Mouse (Mus musculus) forebrain, embryonic 12.5 days (tissue): ENCODE data around the gene Nts. TPM values are rescaled to one million over a fixed set of nuclear protein-coding genes. Genes with fewer than 3 reads are reported as not detected.
A peak's percentile ranks its signal among the peaks of the same experiment; 100 is the strongest.
"Not testable (repeated sequence)": the region's sequence is repeated elsewhere in the genome, so short reads cannot be mapped to it uniquely, and the experiment has no call there.

Source experiments
- ATAC-seq: fragments of 200-750 bp; cut with Nextera tagmentation; 2 replicates; pipeline ENCODE4 v1.8.0; 2017; ENCODE audit warnings: moderate TSS enrichment; ENCODE audit not compliant: low FRiP score
- H3K27ac ChIP-seq: fragments of 300-500 bp; sonication (generic); 2 replicates; pipeline ENCODE4 v1.5.1; 2016; ENCODE audit warnings: mild to moderate bottlenecking
- H3K27me3 ChIP-seq: fragments of 300-500 bp; sonication (generic); 2 replicates; pipeline ENCODE4 v1.6.1; 2016; ENCODE audit warnings: mild to moderate bottlenecking
- H3K36me3 ChIP-seq: fragments of 300-500 bp; sonication (generic); replicated peaks from 2 replicates; pipeline ENCODE4 v1.6.1; 2016; ENCODE audit warnings: mild to moderate bottlenecking
- H3K4me1 ChIP-seq: fragments of 300-500 bp; sonication (generic); 2 replicates; pipeline ENCODE4 v1.6.1; 2016
- H3K4me2 ChIP-seq: fragments of 300-500 bp; sonication (generic); 2 replicates; pipeline ENCODE4 v1.6.1; 2016; ENCODE audit warnings: mild to moderate bottlenecking, moderate library complexity
- H3K4me3 ChIP-seq: fragments of 300-500 bp; sonication (generic); replicated peaks from 2 replicates; pipeline ENCODE4 v1.5.1; 2016; ENCODE audit warnings: mild to moderate bottlenecking
- H3K9ac ChIP-seq: fragments of 300-500 bp; sonication (generic); 2 replicates; pipeline ENCODE4 v1.6.1; 2016; ENCODE audit warnings: mild to moderate bottlenecking
- H3K9me3 ChIP-seq: fragments of 300-500 bp; sonication (generic); 2 replicates; pipeline ENCODE4 v1.6.1; 2016
- WGBS: fragments of 180-500 bp; shearing (Covaris S2); methylation state at CpG from one replicate; pipeline ENCODE4 v1.1.7; 2016; 5-methylcytosine and 5-hydroxymethylcytosine counted together
- polyA plus RNA-seq: library from polyadenylated mRNA; unstranded; fragments of >200 nt; fragmentation: Nextera tagmentation; extraction: Ambion mirVana; gene quantifications from 2 replicates; pipeline ENCODE4 v1.2.1, GENCODE M21; 2016

The Nts gene
- 1.7 and 4.0 TPM in 2 replicates for polyA plus RNA-seq

- no peak within 1 kb of the TSS for H3K9ac ChIP-seq
- no peak within 1 kb of the TSS for H3K4me2 ChIP-seq
- H3K27me3 ChIP-seq: no peaks in the 10 kb centered on the region
- no peaks in the 10 kb centered on the region for H3K36me3 ChIP-seq
- no peak within 1 kb of the TSS for H3K4me3 ChIP-seq
- no peaks in the 10 kb centered on the region for H3K9me3 ChIP-seq
- H3K27ac ChIP-seq: no peak within 1 kb of the TSS
- 42% methylated on average over 3 of the region's 3 CpGs for WGBS
- no peak for ATAC-seq
- no peaks in the 10 kb centered on the region for H3K4me1 ChIP-seq
Measured at GRCm38 (mm10) chr10:102490386-102490785, at the start of gene Nts. TSS of gene Nts (minus strand) at chr10:102490486.

- no peak for ATAC-seq
- Histone ChIP-seq H3K4me1 (no peaks in the 10 kb centered on the region), H3K36me3 (no peaks in the 10 kb centered on the region), H3K9ac (no peak overlapping the region), H3K9me3 (no peaks in the 10 kb centered on the region), H3K27ac (no peak overlapping the region), H3K27me3 (no peaks in the 10 kb centered on the region), H3K4me3 (no peak overlapping the region), H3K4me2 (no peak overlapping the region)
- 78% methylated on average over 3 of the region's 3 CpGs for WGBS
Measured at GRCm38 (mm10) chr10:102527901-102528300, 37.6 kb upstream of the Nts start.

- no peak for ATAC-seq
- no peaks in the 10 kb centered on the region for H3K27me3 ChIP-seq
- no peak overlapping the region for H3K27ac ChIP-seq
- WGBS: 44% methylated on average over 1 of the region's 1 CpGs
- no peaks in the 10 kb centered on the region for H3K9me3 ChIP-seq
- no peak overlapping the region for H3K9ac ChIP-seq
- H3K4me2 ChIP-seq: no peak overlapping the region
- H3K4me3 ChIP-seq: no peak overlapping the region
- peaks cover 7% of the 10 kb centered on the region for H3K4me1 ChIP-seq
- no peaks in the 10 kb centered on the region for H3K36me3 ChIP-seq
Measured at GRCm38 (mm10) chr10:102514159-102514558, 23.9 kb upstream of the Nts start.

- Histone ChIP-seq H3K9ac (no peak within 1 kb of the TSS), H3K4me3 (no peak within 1 kb of the TSS), H3K27ac (no peak within 1 kb of the TSS), H3K27me3 (no peaks in the 10 kb centered on the region), H3K36me3 (no peaks in the 10 kb centered on the region), H3K4me1 (peaks cover 7% of the 10 kb centered on the region), H3K9me3 (no peaks in the 10 kb centered on the region), H3K4me2 (no peak within 1 kb of the TSS)
- 3% methylated on average over 5 of the region's 5 CpGs for WGBS
- peak; percentile 76 for ATAC-seq
Measured at GRCm38 (mm10) chr10:102511807-102512461, 21.6 kb upstream of the Nts start, which contains the start of gene Rassf9. TSS of gene Rassf9 (plus strand) at chr10:102512222.

GRCm38 (mm10) chr10:102511461-102511806 lies 21.1 kb upstream of the Nts start:
- ATAC-seq: peak; percentile 25; the same call in 1 of the 2 replicates
- Histone ChIP-seq H3K27ac (no peak overlapping the region), H3K27me3 (no peaks in the 10 kb centered on the region), H3K9me3 (no peaks in the 10 kb centered on the region), H3K4me2 (no peak overlapping the region), H3K9ac (no peak overlapping the region), H3K4me1 (peaks cover 7% of the 10 kb centered on the region), H3K36me3 (no peaks in the 10 kb centered on the region), H3K4me3 (no peak overlapping the region)
- WGBS: 38% methylated on average over 3 of the region's 3 CpGs

GRCm38 (mm10) chr10:102507386-102507785 lies 17.1 kb upstream of the Nts start:
- 63% methylated on average over 4 of the region's 4 CpGs for whole genome bisulfite sequencing
- Histone ChIP-seq H3K9me3 (no peaks in the 10 kb centered on the region), H3K4me1 (peaks cover 7% of the 10 kb centered on the region), H3K27ac (no peak overlapping the region), H3K9ac (no peak overlapping the region), H3K36me3 (no peaks in the 10 kb centered on the region), H3K4me2 (no peak overlapping the region), H3K27me3 (no peaks in the 10 kb centered on the region), H3K4me3 (no peak overlapping the region)
- no peak for ATAC-seq

- Histone ChIP-seq H3K27ac (no peak overlapping the region), H3K27me3 (no peaks in the 10 kb centered on the region), H3K9me3 (no peaks in the 10 kb centered on the region), H3K4me1 (no peaks in the 10 kb centered on the region), H3K9ac (no peak overlapping the region), H3K36me3 (no peaks in the 10 kb centered on the region), H3K4me2 (no peak overlapping the region), H3K4me3 (no peak overlapping the region)
- ATAC-seq: peak; percentile 71; the same call in 1 of the 2 replicates
- 33% methylated on average over 4 of the region's 4 CpGs for WGBS
Measured at GRCm38 (mm10) chr10:102498754-102499153, 8.5 kb upstream of the Nts start.

- WGBS: 13% methylated on average over 3 of the region's 3 CpGs
- Histone ChIP-seq H3K4me3 (no peak overlapping the region), H3K4me1 (no peaks in the 10 kb centered on the region)
Measured at GRCm38 (mm10) chr10:102491792-102492191, 1.5 kb upstream of the Nts start.

GRCm38 (mm10) chr10:102469412-102469811 lies 20.9 kb downstream of the Nts start:
- no peak for ATAC-seq
- H3K4me2 ChIP-seq: no peak overlapping the region
- H3K9me3 ChIP-seq: no peaks in the 10 kb centered on the region
- H3K36me3 ChIP-seq: no peaks in the 10 kb centered on the region
- no peaks in the 10 kb centered on the region for H3K4me1 ChIP-seq
- no peak overlapping the region for H3K9ac ChIP-seq
- H3K27ac ChIP-seq: no peak overlapping the region
- 85% methylated on average over 2 of the region's 2 CpGs for WGBS
- no peak overlapping the region for H3K4me3 ChIP-seq
- no peaks in the 10 kb centered on the region for H3K27me3 ChIP-seq

More at GRCm38 (mm10) chr10:102491792-102492191, 1.5 kb upstream of the Nts start:
- Histone ChIP-seq H3K4me2 (no peak overlapping the region), H3K27me3 (no peaks in the 10 kb centered on the region), H3K9ac (no peak overlapping the region), H3K27ac (no peak overlapping the region), H3K36me3 (no peaks in the 10 kb centered on the region), H3K9me3 (no peaks in the 10 kb centered on the region)
- peak; percentile 75 for ATAC-seq

GRCm38 (mm10) chr10:102451756-102452155 lies 38.5 kb downstream of the Nts start:
- 12% methylated on average over 7 of the region's 7 CpGs for WGBS
- no peak overlapping the region for H3K9ac ChIP-seq
- peak; percentile 62 for ATAC-seq
- H3K4me1 ChIP-seq: no peaks in the 10 kb centered on the region
- no peaks in the 10 kb centered on the region for H3K9me3 ChIP-seq
- H3K4me3 ChIP-seq: no peak overlapping the region
- H3K4me2 ChIP-seq: no peak overlapping the region
- no peak overlapping the region for H3K27ac ChIP-seq
- no peaks in the 10 kb centered on the region for H3K27me3 ChIP-seq
- H3K36me3 ChIP-seq: no peaks in the 10 kb centered on the region

GRCm38 (mm10) chr10:102449449-102449848 lies 40.8 kb downstream of the Nts start:
- ATAC-seq: peak; percentile 15; the same call in 1 of the 2 replicates
- WGBS: 5% methylated on average over 7 of the region's 7 CpGs
- Histone ChIP-seq H3K4me3 (no peak overlapping the region), H3K36me3 (no peaks in the 10 kb centered on the region), H3K27ac (no peak overlapping the region), H3K4me2 (no peak overlapping the region), H3K9ac (no peak overlapping the region), H3K4me1 (no peaks in the 10 kb centered on the region), H3K9me3 (no peaks in the 10 kb centered on the region), H3K27me3 (no peaks in the 10 kb centered on the region)

- no peak overlapping the region for H3K9ac ChIP-seq
- H3K27ac ChIP-seq: no peak overlapping the region
- no peak overlapping the region for H3K4me3 ChIP-seq
- no peaks in the 10 kb centered on the region for H3K27me3 ChIP-seq
- H3K36me3 ChIP-seq: no peaks in the 10 kb centered on the region
- H3K4me1 ChIP-seq: no peaks in the 10 kb centered on the region
- H3K4me2 ChIP-seq: no peak overlapping the region
- no peaks in the 10 kb centered on the region for H3K9me3 ChIP-seq
- WGBS: 26% methylated on average over 2 of the region's 2 CpGs
- ATAC-seq: peak; percentile 71
Measured at GRCm38 (mm10) chr10:102444912-102445556, 45.3 kb downstream of the Nts start.

GRCm38 (mm10) chr10:102435467-102435866 lies 54.8 kb downstream of the Nts start:
- not testable (repeated sequence) for H3K27me3 ChIP-seq, H3K36me3 ChIP-seq, H3K9ac ChIP-seq, H3K27ac ChIP-seq, H3K4me1 ChIP-seq, H3K9me3 ChIP-seq, H3K4me3 ChIP-seq
- H3K4me2 ChIP-seq: peak overlapping the region; percentile 35
- WGBS: 54% methylated on average over 6 of the region's 6 CpGs
- ATAC-seq: peak; percentile 58; the same call in 1 of the 2 replicates
